Mouse (Mus musculus) left cerebral cortex, postnatal 25 days (tissue): ENCODE measurements around the gene Pan2. TPM values are rescaled to one million over a fixed set of nuclear protein-coding genes. Genes with fewer than 3 reads are reported as not detected.
"Not testable (repeated sequence)": the region's sequence is repeated elsewhere in the genome, so short reads cannot be mapped to it uniquely, and the experiment has no call there.

ENCODE experiments used
- DNase-seq, 2 experiments: peaks; one replicate each; pipeline ENCODE4 v3.0.0; 2022; ENCODE audit warnings: low spot score in 2 of 2, mixed read lengths in 1 of 2
- intact Hi-C: fragments of 180-260 bp; cut with DNase I; formaldehyde crosslinking; loops from one replicate; pipeline ENCODE4 v1.15.1; 2025
- total RNA-seq, 2 experiments: library from RNA; stranded (reverse); gene quantifications; 2 replicates each; pipeline ENCODE4 v1.2.3; 2021

The Pan2 gene
- total RNA-seq, 2 experiments from 2014 or later = 14.3 to 15.4 TPM

DNA sequence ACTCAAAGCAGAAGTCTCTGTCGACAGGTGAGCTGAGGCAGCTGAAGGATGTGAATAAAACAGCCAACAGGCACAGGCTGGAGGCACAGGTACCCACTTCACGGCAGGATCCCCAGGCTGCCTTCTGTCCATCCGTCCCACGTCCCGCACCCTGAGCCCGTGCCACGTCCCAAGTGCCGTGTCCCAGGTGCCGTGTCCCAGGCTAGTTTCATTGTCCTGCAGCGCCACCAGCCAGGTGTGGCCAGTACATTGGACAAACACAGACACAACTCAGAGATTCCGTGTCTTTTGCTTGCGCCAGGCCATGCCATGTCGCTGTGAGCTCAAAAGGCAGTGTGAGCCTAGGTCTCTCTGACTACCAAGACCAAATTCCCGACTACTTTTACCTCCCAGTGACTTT lies 21.5 kb upstream of the Pan2 start:
- DNase-seq = no peak
- intact Hi-C loops = no loop called here

DNA sequence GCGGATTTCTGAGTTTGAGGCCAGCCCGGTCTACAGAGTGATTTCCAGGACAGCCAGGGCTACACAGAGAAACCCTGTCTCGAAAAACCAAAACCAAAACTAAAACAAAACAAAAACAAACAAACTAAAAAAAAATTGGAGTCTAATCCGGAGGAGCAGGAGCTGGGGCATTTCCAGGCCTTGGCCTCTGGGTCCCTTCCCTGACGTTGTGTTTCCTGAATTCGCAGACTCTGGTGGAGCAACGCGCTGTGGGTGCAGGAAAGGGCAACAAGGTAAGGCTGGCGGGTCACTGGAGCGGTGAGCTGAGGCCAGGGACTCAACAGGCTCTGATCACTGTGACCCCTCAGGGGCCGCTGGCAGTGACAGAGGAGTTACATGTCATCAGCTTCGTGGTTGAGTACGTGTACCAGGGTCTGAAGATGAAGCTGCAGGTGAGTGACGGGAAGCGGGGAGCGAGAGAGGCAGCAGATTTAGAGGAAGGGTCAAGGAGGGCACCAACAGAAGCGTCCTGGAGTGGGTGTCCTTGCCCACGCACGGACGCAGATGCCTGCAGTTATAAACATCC lies 20.2 kb upstream of the Pan2 start:
- intact Hi-C loops = no loop called here
- DNase-seq = no peak

DNA sequence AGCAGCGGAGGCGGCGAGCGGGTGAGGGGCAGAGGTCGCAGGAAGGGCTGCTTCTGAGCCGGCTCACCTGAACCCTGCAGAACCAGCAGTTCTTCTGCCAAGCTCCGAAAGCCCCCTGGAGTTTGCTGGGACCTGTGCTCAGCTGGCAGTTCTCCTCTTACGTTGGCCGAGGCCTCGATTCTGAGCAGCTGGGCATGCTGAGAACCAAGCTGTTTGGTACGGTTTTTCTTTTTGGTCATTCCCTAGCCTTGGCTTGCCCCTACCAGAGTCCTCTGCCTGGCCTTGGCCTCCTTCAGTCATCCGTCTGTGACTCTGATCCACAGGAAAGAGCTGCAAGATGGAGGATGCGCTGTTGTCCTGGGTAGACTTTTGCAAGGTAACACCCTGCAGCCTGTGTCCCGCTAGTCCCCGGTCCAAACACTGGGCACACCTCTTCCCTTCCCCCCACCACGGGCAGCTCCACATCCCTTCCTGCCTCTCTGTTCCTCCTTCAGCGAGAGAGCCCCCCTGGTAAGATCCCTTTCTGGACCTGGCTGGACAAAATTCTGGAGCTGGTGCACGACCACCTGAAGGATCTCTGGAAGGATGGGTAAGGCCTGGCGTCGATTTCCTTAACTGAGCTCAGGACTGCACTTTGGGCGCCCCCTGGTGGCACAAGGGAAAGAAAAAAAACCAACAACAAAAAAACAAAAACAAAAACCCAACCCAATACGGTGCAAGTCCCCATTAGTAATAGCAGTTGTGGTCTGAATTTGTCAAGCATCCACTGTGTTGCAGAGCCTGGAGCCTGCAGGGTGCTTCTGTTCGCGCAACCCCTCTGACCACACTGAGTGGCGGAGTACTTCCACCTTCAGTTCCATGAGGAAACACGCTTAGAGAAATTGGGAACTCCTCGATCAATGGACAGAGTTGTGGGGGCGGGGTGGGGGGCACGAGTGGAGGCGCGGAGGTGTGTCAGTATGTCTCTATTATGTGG lies 19.2 kb upstream of the Pan2 start:
- peak; percentile 48 to 57 for DNase-seq
- intact Hi-C loops = loop anchor here (2.0 kb wide), 1 partner anchor 71 kb away; no protein-coding TSS in a partner anchor

DNA sequence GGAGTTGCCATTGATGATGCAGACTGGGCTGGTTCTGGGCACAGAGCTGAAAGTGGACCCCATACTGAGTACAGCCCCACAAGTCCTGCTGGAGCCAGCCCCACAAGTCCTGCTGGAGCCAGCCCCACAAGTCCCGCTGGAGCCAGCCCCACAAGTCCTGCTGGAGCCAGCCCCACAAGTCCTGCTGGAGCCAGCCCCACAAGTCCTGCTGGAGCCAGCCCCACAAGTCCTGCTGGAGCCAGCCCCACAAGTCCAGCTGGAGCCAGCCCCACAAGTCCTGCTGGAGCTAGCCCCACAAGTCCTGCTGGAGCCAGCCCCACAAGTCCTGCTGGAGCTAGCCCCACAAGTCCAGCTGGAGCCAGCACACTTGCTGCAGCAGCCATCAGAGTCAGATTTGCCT lies 12.5 kb upstream of the Pan2 start:
- DNase-seq, intact Hi-C loops: not testable (repeated sequence)

DNA sequence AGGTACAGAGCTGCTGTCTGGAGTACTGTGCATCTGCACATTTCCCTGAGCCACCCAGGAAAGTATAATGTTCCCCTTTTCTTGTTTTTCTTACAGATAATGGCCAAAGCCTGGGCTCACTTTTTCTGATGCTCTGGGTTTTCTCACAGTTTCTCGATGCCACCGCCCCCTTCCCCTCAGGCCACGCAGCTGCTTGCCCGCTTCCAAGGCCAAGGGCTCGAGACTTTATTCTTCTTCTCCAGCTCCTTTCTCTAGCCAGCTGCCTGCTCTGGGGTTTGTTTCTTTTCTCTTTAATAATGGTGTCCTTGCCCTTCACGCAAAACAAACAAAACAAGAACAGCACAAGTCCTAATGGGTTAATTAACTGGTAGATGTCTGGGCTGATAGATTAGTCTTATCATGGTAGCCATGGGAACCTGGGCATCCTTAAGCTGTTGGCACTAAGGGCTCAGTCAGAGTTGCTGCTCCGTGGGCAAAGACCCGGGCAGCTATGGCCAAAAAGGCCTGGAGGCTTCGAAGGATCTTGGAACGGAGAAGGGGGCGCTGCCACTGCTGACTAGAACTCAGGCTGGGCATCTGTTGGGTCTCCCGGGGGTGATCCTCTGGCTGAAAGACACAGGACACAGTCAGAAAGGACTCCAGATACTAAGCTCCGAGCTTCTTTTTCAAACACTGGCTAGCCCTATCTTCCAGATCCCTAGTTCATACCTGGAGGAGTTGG lies 6.6 kb upstream of the Pan2 start:
- no peak for DNase-seq
- intact Hi-C loops = no loop called here

DNA sequence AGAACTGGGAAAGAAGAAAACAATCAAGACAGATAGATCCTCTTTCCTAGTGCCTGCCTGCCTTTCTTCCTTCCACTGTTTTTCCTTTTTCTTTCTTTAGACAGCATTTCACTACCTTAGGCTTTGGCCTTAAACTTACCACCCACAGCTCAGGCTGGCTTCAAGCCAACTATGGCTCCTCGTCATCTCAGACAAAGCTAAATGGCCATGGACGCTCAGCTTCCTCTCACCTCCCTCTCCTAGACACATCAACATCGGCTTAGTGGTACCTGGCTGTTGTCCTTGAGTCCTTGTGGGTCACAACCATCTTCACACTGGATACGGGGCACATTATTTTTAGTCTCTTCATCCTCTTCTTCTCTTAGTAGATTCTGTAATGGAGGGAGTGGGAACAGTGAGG lies 5.9 kb upstream of the Pan2 start:
- intact Hi-C loops = no loop called here
- DNase-seq = no peak

DNA sequence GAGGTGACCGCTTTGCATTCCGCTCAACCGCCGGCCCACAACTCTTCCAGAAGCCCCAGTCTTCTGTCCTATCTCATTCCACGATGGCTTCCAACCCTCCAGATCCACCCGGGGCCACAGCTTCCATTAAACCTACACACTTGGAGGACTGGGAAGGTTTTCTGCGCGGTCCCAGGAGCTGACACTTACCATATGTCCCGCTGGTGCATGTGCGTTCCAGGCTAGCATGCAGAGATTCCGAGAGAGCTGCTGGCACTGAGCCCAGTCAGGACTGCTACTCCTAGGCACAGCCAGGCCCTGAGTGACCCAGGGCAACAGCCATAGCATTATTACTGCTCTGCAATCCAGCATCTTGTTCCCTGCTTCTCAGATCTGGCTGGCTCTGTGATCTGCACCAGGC lies 5.5 kb upstream of the Pan2 start:
- no peak for DNase-seq
- intact Hi-C loops = no loop called here

DNA sequence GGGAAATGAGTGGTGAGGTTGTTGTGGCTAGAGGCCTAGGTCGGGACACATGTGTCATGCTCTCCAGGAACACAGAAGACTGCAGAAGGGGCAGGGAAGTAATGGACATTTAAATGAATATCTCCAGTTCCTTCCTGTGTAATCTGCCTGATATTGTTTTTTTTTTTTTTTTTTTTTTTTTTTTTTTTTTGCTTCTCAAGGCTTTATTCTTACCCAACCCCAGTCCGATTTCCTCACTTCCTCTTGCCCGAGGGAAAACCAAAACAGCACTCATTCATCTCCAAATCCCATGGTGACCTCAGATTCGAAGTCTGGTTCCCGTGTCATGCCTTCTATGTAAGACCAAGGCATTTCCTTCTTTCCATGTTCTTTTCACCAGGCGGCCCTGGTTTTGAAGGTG lies 4.9 kb upstream of the Pan2 start:
- DNase-seq = no peak
- intact Hi-C loops = no loop called here

DNA sequence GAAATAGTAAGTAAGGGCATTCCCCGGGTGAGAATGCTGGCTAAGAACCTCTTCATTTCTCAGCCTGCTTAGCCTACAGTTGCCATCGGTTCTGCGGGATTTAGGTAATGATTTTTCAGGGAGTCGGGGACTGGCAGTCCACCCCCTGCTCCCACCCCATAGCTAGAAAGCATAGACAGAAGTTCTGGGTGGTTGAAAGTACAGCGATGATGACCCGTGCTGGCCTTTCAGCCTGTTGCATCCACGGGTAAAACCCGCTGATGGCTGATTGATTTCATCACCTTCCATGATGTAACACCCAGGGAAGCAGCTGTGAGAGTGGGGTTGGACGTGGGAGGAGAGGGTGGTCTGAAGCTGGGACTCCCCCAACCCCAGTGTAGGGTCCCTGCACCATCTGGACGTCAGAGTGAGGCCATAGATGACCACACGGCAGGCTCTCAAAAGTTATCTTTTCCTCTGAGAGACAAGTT lies 4.4 kb upstream of the Pan2 start, which contains the start of gene Il23a:
Il23a (minus strand) TSS at position 51 of the 470 bp plus-strand sequence.
- intact Hi-C loops = no loop called here
- no peak for DNase-seq

DNA sequence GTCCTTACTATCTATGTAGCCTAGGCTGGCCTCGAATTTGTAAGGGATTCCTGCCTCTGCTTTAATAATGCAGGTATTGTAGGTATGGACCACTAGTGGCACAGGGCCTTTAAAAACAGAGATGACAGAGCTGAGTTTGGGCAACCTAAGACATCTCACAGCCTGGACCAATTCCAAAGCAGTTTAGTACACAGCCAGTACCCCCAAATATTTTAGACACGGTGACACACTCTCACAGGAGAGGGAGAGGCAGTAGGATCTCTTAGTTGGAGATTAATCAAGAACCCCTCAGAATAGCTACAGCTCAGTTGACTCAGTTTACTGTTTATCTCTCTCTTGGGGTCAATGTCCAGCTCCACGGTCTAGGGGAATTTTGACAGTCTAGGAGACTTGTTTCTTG lies 778 bp upstream of the Pan2 start:
- DNase-seq = no peak
- intact Hi-C loops = loop anchor here (2.0 kb wide), 1 partner anchor 32 kb away; the partner anchor contains the start of gene Stat2

DNA sequence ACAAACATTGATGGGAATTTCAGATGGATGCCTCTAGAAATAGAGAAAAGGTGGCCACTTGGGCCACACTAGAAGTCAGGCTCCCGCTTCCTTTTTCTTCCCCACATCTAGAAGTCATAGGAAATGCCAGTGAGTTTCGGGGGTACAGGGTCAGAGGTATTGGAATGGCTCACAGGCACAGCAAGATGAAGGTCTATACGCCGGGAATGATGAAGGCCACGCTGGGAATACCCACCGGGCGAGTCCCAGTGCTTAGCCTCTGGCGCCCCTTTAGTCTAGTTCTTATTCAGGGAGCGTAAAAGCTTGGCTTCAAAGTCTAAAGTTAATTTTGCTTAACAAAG lies 380 bp upstream of the Pan2 start:
- no peak for DNase-seq
- intact Hi-C loops = loop anchor here (1.0 to 2.0 kb wide), 3 partner anchors 20 to 35 kb away; partner anchors contain the start of genes Cnpy2, Cs and Stat2

DNA sequence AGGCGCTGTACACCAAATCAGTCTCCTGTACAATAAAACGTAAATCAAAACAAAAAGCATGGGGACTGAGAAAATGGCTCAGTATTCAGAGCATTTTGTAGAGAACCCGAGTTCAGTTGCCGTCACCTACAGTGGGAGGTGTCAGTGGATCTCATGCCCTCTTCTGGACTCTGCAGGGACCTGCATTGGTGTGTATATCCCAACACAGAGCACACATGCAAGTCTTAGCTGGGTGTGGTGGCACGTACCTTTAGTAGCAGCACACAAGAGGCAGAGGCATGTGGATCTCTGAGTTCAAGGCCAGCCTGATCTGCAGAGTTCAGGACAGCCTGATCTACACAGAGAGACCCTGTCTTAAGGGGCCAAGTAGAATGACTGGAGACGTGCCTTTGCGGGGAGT lies 6.5 kb downstream of the Pan2 start:
- DNase-seq = no peak
- intact Hi-C loops = no loop called here

DNA sequence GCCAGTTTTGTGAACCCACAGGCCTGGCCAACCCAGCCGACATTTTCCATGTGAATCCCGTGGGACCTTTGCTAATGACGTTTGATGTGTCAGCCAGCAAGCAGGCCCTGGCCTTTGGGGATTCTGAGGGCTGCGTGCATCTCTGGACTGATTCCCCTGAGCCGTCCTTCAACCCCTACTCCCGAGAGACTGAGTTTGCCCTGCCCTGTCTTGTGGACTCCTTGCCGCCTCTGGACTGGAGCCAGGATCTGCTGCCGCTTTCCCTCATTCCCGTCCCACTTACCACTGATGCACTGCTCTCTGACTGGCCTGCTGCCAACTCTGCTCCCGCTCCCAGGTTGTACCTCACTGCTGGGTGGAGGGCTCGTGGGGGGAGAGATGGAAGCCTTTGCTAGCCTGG lies 7.0 kb downstream of the Pan2 start:
- DNase-seq = no peak
- intact Hi-C loops = no loop called here

DNA sequence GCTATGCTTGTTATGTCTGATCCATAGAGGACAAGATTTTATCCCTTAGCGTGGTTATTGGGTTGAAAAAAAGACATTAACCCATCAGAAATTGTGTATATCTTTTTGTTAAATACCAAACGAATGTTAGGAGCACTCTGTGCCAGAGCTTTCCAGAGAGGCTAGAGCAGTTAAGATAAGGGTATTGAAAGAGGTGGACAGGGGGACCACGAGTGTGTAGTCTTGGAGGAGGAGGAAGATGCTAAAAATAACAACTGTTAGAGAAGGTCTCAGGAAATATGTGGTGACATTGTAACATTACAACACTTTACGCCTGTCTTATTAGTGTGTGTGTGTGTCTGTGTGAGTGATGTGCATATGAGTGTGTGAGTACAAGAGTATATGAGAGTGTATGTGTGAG lies 7.8 kb downstream of the Pan2 start:
- intact Hi-C loops = no loop called here
- no peak for DNase-seq

DNA sequence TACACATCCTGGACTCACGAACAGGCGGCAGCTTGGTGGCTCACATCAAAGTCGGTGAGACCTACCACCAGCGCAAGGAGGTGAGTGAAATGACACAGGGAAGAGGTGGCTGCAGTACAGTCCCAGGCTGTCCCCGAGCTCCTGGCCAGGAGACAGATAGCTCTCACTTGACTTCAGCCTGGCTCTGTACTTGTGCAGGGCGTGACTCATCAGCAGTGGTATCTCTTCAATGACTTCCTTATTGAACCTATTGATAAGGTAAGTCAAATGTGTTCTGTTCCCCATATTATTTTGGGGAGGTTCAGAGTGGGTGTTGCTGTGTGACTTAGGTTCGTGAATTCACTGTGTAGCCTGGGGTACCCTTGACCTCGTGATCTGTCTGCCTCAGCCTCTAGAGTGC lies 12.4 kb downstream of the Pan2 start:
- intact Hi-C loops = no loop called here
- DNase-seq = no peak

DNA sequence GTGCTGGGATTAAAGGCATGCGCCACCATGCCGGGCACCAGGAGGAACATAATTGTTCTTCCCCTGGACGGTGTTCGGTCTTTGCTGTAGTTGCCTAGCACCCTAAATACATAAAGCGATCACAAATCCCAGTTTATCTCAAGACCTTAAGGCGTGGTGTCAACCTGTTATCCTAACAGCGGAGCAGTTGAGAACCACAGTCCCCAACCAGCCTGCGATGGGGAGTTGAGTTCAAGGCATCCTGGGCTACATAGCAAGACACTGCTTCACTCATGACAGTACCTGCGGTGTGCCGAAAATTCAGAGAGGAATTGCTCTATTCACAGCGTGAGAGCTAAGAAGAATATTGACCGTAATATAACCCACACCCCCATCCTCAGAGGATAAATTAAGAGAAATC lies 18.5 kb downstream of the Pan2 start:
- intact Hi-C loops = loop anchor here (1.0 kb wide), 1 partner anchor 18 kb away; the partner anchor contains the start of gene Pan2
- no peak for DNase-seq

DNA sequence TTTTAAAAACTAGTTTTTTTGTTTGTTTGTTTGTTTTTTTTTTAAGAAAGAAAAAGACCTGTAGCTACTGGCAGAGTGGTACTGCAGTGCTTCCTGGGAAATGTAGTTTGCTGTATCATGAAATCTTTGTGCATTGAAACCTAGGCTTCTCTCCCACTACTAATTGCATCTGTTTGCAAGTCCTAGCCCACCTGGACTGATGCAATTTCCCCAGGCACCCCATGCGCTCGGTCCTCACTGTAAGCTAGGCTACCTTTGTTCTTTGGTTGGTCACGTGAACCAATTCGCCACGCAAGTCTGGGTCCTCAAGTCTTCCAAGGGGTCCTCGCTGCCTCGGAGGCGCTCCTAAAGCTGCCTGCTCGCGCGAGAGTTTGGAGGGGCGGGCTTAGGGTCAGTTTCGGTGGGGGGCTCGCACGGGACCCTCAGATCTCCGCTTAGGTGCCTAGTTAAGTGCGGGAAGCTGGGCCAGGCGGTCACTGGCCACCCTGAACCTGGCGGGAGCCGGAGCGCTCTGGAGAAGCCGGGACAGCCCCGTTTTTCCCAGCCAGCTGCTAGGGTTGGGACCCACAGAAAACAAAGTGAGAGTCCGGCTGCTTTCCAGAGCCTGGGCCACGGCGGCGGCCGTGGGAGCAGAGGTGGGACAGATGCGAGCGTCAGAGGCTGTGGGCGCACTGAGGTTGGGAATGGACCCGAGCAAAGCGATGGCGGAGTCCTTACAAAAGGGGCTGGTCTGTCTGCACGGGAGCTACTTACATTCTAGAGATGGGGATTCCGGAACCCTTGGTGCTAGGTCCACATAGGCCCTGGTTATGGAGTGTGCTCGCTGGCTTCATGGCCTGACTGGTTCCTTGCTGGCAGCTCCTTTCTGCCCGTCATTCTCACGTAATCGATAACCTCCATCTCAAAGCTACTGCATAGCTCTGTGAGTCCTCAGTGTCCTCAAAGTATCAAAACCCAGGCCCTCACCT lies 19.3 kb downstream of the Pan2 start, which contains the start of gene Cnpy2:
Cnpy2 (plus strand) TSS at position 319 of the 968 bp plus-strand sequence.
- intact Hi-C loops = loop anchor here (1.0 kb wide), 1 partner anchor 19 kb away; the partner anchor contains the start of gene Pan2

DNA sequence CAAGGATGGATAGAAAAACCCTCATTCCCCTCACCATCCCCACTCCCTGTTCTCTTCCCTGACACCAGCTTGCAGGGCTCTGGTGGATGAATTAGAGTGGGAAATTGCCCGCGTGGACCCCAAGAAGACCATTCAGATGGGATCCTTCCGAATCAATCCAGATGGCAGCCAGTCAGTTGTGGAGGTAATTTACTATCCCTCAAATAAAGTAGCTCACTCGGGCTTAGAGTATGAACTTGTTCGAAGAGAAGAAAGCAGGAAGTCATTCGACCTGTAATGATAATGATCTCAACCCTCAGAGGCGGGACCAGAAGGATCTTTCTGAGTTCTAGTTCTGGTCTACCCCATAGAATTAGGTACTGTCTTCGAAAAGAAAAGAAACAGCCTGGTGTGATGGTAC lies 20.4 kb downstream of the Pan2 start:
- intact Hi-C loops = no loop called here
- DNase-seq = no peak

More for the DNA sequence above, 19.3 kb downstream of the Pan2 start, which contains the start of gene Cnpy2:
- peak; percentile 87 to 90 for DNase-seq

DNA sequence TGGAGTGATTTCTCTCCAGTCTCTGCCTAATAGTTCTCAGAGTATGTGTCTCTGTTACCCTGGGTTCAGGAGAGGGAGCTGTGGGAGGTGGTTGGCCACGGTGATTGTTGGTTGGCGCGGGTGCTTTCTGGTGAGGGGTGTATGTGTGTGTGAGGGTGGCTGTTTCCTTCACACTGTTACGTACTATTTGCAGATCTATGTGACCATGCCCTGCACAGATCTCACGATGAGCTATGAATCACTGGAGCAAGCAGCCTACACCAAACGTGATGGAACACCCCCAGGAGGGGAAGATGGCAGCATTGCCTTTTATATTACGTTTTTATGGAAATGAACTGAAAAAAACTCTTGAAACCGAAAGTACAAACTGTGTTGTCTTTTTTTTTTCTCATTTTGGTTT lies 23.7 kb downstream of the Pan2 start:
- DNase-seq = peak in 1 of 2 experiments; percentile 58
- intact Hi-C loops = no loop called here
